Mouse (Mus musculus) right cerebral cortex, postnatal 10 days (tissue): ENCODE data around the gene Emc6.

Experiments
- DNase-seq, 2 experiments: peaks; one replicate each; pipeline ENCODE4 v3.0.0; 2021; ENCODE audit warnings: low spot score in 2 of 2

Emc6 gene

DNA sequence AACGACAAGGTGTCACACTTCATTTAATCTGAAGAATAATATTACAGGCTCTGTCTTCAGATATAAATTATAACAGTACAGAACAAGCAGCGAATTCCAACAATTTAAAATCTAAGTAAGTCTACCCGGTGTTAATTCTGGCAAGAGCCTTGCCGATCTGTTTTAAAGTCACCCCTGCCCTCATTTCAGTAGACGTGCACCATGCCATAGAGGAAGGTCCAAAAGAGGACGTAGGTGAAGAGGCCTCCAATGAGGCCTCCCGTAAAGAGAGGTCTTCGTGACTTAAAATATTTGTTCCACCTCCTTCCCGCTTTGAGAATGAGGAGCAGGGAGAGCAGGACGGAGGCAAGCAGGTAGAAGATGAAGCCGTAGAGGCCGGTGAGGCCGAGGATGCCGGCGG is 651 bp downstream of the Emc6 start:
- no peak for DNase-seq

DNA sequence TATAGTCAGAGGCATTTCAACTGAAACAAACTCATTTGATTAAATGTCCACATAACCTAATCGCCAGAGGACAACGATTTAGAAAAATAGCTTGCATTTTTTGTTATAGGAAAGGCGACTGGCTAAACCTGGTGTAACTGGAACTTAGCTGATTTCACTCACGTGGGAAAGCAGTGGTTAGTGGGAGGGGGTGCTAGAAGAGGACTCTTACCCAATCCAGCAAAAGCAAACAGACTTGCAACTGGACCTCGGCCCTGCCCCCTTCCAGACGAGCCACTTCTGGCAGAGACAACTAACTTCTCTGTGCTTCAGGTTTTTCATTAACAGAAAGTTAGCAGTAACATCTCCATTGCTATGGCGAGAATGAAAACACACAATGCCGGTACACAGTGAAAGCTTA is 1.2 kb downstream of the Emc6 start:
- no peak for DNase-seq

DNA sequence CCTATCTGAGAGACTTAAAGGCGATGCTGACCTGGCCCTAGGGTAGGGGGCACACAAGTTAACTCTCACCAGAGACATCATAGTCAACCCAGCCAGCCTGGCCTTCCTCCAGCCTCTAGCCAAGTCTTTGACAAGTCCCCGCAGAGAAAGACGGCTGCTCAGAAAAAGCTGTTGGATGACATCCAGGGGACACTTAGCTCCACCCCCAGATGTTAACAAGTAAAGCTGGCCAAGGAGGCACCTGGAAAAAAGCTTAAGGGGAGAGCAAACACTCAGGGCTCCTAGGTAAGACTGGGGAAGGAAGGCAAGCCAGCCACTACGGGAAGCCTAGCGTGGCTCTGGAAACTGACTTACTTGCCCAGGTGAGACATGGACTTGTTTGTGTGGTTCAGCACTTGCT is 4.7 kb downstream of the Emc6 start:
- DNase-seq = no peak

DNA sequence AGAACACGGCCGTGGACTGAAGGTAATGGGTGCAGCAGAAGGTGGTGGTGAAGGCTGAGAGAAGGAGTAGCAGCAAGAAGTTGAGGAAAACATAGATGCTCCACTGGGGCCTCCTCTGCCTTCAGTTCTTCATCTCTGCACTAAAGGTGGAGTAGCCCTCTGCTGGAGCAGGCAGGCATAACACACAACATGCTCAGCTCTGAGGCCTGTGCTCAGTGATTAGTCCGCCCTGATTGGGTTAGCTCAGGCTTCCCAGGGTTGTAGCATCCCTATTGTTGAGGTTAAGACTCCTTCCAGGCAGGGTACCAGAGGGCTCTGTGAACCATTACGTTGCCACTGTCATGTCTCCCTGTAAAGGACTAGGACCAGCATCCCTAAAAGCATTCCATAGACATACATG is 7.6 kb downstream of the Emc6 start:
- peak; percentile 59 to 69 for DNase-seq

DNA sequence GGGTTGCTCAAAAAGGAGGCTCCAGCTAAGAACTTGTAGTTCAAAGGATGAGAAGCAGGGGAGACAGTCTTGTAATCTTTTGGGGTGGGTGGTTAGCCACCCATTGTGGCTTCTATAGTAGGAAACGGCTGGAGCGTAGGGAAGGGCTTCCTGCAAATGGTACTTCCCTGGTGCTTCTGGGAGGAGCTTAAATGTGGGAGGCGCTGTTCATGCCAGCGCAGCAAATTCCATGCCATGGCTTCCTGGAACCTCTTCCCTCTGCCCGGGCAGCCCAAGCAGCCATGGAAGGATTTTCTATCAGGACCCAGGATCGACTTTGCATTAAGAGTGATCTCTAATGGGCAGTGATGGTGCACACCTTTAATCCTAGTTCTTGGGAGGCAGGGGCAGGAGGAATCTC is 8.3 kb downstream of the Emc6 start:
- no peak for DNase-seq

DNA sequence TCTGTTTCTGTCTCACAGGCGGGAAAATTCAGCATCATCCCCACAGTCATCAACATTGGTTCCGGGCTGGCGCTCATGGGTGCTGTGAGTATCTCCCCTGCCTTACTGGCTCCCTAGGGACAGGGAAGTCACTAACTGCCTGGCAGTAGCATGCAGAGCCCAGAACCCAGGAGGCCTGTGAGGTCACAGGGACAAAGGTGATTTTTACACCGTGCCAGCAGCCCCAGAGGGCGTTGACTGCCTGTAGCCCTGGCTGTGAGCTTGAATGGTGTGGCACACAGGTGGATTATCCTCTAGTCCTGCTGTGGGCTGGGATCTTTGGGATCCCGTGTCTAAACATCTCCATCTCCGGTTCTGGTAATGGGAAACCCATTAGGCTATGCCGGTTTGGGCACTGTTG is 8.8 kb downstream of the Emc6 start:
- DNase-seq = no peak

DNA sequence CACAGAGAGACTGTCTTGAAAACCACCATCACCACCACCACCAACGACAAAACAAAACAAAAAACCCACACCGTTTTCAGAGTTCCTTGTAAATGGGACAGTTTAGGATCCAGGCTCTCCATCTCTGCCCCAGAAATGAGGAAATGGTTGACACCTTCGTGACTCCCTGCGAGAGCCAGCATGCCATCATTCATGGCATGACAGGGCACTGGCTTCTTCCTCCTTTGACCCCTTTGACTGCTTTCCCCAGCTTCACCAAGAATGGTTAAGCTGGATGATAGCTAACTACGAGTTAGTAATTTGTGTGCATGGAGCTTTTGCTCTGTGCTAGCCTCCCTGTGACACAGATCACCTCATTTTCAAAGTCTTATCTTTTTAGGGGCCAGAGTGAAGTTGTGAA is 14.6 kb downstream of the Emc6 start:
- DNase-seq = no peak

DNA sequence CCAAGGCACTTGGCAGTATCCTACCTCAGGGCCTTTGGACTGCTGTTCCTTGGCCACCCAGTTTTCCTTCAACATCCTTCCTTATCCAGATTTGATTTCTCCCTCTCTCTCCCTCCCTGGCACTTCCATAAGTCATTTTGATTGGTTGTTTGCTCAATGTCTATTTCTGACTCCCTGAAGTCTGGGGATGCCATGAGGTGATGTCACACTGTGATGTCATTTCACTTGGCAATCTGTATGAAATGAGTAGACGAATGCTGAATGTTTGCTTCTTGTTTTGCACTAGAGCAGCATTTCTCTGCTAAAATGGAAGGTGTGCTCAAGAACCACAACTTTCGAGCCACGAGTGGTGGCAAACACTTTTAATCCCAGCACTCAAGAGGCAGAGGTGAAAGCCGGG is 15.2 kb downstream of the Emc6 start:
- DNase-seq = no peak

DNA sequence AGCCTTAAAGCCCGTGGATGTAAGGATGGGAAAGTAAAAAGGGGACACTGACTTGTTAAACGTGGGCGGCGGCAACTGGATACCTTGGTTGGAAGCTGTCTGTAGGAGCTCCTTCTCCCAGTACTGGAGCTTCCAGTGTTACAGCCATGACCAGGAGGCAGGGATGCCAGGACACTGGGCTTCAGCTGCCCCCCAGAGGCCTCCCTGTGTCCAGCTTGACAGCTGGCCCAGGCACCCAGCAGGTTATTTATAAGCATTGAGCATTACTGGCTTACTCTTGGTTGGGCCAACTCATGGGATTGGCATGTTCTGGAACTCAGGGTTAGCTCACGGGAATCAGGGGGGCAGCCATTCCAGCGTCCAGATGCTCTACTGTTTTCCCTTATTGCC is 16.0 kb downstream of the Emc6 start:
- DNase-seq = no peak

DNA sequence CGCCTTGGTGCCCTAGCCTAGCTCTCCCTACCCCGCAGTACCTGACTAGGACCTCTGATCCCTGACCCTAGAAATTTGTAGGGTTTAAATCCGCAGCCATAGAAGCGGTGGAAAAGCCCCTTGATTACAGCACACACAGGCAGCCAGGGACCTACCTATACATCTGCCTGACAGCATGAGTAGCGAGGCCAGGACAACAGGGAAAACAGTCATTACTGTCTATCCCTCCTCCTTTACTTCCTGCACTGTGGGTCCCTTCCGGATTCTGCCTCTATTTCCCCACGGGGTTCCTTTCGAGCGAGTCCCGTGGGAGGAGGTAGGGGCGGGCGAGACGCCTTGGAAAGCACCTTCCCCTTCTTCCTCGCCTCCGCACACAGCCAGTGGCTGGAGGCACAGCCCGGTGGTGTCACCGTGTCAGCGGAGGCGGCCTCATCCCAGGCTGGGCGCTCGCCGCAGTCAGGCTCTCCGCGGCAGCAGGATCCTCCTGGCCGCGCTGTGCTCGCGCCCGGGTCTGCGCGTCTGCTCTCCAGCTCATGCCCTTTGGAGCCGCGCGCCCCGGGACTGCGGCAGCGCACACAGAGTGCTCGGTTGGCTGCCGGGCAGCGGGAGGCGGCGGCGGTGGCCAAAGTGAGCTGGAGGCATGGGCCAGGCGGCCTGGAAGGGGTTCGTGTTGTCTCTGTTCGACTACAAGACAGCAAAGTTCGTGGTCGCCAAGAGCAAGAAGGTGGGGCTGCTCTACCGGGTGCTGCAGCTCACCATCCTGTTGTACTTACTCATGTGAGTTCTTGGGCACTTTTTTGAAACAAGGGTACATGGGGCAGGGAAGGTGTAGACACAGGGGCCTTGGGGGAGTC is 16.7 kb downstream of the Emc6 start, which contains the start of gene P2rx5:
Gene P2rx5, plus strand, starts transcription at position 465 of the 854 bp plus-strand sequence.
- DNase-seq = no peak

DNA sequence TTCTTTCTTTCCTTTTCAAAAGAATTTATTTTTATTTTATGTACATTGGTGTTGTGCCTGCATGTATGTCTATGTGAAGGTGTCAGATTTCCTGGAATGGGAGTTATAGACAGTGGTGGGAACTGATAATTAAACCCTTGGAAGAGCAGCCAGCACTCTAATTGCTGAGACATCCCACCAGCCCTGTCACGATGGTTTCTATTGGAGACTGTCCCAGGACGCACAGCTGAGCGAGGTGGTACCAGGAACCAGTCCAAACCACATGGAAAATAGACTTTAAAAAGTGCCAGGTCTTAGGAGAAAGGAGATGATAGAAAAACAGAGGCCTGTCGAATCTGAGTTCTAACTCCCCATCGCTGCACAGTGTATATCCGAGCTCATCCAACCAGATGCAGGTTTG is 21.8 kb downstream of the Emc6 start:
- DNase-seq = no peak

DNA sequence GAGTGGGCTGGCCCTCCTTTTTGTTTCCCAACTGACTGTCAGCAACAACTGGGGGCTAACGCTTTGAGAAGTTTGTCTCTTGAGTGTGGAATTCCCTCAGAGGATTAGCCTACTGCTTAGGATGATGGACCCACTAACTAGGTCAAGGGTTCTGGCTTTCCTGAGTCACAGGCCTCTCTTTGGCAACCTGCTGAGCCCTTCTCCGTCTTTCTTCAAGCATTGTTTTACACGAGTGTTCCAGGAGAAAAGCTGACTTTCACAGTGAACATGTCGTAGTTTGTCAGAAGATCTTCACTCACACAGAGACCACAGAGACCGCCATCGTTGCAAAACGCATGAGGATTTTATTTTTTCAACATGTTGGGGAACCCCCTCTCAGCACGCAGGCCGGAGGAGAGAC is 28.6 kb downstream of the Emc6 start:
- DNase-seq = no peak

DNA sequence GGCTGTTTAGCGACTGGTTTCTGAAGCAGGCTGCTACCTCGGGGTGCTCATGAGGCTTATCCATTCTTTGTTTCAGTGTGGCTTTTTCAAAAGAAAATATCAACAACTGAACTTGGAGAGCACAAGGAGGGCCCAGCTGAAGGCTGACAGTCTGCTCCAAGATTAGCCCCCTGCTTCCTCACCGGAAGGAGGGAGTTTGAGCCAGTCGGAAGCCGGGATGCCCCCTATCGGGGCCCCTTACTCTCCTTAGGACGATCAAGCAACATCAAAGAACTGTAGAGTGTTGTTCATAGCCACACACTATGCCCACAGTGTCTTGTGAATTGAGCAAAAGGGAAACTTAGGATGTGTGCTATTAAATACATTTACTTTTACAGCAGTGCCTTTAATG is 29.9 kb downstream of the Emc6 start:
- DNase-seq = no peak

DNA sequence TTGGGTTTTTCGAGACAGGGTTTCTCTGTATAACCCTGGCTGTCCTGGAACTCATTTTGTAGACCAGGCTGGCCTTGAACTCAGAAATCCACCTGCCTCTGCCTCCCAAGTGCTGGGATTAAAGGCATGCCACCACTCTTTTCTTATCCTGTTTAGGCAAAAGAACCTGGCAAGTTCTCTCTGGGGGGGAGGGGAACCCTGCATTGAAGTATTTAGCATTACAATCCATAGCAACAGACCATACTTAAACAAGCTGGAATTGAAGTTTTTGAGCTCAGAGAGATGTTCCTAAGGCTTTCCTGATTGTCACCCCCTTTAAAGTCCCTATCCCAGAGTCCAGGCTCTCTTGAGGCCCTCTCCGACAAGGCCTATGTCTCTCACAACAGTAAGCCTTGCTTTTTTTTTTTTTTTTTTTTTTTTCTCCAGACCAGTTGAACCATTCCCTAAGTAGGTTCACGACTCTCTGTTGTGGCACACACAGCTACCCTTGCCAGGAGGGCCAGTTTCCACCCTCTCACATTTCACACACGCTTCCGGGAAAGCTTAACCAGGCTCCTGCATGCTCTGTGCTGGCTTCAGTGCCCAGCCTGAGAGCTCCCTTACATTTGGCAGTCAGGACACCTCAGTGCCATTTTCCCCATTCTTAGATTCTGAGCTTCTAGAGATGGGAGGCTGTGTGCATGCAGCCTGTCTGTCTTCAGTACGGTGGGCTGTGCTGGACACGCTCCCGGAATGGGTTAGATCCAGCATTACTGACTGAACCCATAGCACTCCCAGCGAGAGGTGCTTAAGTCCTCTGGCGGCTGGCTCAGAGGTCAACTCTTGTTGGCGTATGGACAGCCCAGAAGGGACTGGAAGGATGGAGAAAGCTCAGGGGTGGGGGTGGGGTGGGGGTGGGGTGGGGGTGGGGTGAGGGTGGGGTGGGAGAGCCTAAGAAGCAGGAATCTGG is 30.5 kb downstream of the Emc6 start:
- no peak for DNase-seq

DNA sequence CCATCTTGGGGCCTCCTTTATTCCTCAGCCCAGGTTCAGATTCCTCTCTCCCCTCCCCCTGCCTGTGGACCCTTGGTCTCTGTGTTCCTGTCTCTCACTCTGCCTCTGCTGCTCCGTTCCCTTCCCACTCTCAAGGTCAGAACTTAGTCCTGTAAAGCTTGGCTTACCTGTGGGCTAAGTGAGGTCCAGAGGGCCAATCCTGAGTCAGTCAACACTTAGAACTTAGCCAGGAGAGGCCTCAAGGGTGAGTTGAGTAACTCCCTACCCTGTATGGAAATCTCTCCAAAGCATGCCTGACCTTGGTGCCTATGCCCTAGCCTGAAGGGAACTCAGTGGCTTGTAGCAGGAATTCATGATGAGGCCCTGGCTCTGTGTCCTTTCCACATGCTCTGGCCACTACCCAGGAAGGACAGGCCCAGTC is 32.6 kb downstream of the Emc6 start:
- DNase-seq = no peak

DNA sequence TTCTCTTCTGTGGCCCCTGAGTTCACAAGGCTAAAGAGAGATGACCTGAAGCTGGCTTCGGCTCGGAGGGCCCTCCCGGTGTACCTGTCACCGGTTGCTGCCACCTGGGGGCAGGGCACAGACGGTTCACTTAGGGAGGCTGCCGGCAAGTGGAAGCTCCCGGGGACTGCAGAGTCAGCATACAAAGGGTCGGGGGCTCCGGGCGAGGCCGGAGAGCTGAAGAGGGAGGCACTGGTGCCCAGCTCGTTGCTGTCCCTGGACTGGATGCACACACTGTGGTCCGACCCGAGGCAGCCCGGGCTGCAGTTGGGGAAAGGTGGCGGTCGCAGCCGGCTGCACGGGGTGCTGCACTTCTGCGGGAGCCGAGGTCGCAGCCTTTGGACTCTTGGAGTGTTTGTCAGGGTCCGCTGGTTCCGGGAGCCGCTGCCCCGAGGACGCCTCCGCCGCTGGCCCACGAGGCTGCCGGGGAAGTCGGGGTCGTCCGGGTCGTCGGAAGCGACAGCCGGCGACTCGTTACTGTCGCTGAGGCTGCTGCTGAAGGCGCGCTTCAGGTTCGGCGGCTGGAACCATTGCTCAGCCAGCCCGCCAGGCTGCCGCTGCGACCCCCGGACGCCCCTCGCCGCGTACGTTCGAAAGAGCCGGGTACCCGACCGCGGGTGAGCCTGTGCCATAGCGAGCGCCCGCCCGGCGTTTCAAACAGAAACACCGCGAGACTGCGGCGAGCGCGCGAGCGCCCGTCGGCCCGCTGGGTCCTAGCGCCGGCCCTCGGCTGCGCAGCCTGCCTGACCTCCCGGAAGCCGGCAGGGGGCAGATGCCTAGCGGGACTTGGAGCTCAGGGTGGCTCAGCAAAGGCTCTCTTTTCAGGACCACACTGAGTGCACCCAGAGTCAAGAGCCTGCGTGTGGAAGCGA is 39.0 kb downstream of the Emc6 start, which contains the start of gene Haspin:
Gene Haspin, minus strand, starts transcription at position 704 of the 911 bp plus-strand sequence.
- peak; percentile 91 to 93 for DNase-seq

DNA sequence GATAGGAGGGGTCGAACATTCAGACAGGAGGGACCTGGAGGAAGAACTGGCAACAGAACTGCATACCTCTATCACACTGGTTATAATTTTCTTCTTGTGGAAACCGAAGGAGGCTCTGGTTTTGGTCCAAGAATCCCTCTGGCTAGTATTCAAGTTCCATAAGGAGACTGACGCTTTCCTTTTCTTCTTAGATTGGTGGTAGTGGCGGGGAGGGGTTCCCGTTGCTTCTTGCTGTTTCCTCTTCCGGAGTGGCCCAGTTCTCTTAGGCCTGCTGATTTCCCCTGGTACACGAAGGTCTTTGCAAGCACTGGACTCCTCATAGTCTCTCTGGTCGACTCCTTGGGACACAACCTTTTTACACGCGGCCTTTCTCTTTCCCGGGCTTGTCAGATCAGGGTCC is 39.7 kb downstream of the Emc6 start:
- DNase-seq = no peak

DNA sequence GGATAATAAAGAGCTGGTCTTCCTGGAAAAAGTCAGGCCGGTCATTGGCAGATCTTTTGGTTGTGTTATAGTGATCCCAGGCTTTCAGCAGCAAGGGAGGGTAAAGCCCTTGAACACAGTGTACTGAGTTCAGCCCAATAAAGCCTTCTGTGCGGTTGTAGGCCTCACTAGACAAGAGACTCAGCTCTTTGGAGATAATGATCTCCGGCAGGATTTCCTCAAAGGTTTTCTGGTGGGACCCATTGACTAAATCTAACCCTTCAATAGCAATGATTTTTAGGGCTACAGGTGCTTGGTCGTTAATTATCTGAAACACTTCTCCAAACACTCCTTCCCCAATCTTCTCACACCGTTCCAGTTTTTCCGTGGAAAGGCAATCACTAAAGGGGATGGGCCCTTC is 40.2 kb downstream of the Emc6 start:
- DNase-seq = no peak

DNA sequence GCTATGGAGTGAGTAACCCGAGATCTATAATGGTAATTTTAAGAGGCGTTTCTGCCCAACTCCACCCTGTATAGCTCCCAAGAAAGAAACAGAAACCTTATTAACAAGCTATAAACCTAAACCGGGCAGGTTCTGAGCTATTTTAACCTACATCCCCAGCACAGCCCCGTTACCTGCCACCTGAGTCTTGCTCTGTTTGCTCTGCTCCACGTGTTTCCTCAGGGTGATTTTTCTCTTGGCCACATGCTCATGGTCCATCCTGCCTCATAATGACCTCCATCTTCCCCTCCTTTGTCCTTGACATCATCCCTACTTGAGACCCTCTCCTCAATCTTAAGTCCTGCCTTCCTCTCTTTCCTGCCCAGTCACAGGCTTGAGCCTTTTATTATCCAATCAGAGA is 42.6 kb downstream of the Emc6 start:
- no peak for DNase-seq

DNA sequence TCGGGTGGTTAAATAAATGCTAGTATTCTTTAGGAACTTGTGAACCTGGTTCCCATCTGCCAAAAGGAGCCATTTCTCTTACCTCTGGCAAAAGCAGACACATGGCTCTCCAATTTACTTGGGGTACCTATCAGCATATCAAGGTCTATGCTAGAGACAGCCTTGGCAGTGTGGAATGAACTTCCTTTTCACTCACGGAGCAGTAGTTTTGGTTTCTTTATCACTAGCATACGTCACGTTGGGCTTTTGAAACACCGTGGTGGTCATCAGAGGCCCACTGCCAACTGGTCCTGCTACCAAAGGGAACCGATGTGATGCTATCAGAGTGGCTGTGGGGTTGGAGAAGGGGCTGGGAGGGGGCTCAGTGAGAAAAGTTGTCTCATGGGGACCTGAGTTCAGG is 43.8 kb downstream of the Emc6 start:
- no peak for DNase-seq

DNA sequence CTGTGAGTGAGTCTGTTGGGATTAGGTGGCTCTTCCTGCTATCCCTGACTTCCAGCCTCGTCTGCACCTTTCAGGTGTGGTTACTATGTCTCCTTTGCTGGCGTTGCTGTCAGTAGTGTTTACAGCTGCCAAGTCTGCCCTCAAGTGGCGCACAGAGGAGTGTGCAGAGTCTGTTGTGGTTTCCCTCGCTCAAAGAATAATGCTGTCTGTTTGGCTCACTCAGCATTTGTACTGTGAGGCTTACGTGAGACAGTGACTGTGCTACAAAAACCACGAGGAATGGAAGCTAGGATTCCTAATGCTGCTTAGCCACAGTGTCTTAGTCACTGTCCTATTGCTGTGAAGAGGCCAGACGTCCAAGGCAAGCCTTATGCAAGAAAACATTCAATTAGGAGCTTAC is 45.8 kb downstream of the Emc6 start:
- peak; percentile 38 to 47 for DNase-seq

DNA sequence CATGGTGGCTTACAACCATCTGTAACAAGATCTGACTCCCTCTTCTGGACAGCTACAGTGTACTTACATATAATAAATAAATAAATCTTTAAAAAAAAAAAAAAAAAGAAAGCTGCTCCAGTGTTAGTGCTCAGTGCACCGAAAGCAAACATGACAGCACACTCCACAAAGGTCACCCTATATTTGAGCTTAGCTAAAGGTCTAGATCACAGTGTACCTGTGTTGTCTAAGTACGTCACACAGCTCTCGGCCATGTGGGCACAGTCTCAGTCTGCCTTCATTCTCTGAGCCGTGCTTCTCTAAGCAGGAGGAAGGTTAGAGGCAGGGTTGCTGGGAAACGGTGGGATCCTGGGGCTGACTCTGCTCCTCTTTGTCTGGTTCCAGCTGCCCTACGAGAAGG is 50.3 kb downstream of the Emc6 start:
- DNase-seq = no peak
